Mouse (Mus musculus) layer of hippocampus, adult 11-12 months (tissue): ENCODE data around the gene Gm2022.
"Not testable (repeated sequence)": the region's sequence is repeated elsewhere in the genome, so short reads cannot be mapped to it uniquely, and the experiment has no call there.

ENCODE experiments used
- DNase-seq: peaks from one replicate; pipeline ENCODE4 v3.0.0; 2022; ENCODE audit warnings: low spot score

Gene Gm2022

DNA sequence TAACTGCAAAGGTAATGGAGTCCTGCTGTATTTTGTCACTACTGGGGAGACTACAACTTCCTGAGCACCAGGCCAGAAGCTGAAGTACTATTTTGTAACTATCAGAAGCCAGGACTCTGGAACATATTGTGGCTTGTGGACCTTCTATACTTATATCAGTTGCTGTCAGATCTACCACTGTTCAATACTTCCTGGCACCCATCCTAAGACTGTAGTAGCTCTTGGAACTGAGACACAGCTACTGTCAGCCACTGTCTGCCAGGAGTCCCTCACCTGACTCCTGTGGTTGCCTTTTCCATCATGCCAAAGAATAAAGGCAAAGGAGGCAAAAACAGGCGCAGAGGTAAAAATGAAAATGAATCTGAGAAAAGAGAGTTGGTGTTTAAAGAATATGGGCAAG is at the start of gene Gm2022:
Gene Gm2022, plus strand, starts transcription at position 301 of the 400 bp plus-strand sequence.
- DNase-seq = not testable (repeated sequence)

- DNase-seq = not testable (repeated sequence)
Measured at GRCm38 (mm10) chr12:87850657-87851056, 44.5 kb upstream of the Gm2022 start.

DNA sequence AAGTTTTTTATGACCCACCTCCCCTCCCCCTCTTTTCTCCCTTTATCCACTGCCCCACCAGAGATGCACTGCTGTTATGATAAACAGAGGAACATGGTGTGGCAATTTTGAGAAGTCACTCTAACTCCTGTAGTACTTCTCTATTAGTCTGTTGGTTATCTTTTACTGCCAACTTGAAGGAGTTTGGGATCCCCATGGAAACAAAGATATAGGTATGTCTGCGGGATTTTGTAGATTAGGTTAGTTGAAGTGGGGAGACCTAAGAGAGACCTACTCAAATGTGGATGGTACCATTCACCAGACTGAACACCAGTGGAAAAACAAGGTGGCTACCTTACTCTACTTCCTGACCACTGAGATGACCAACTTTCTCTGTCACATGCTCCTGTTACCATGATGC is 39.1 kb upstream of the Gm2022 start:
- not testable (repeated sequence) for DNase-seq

DNA sequence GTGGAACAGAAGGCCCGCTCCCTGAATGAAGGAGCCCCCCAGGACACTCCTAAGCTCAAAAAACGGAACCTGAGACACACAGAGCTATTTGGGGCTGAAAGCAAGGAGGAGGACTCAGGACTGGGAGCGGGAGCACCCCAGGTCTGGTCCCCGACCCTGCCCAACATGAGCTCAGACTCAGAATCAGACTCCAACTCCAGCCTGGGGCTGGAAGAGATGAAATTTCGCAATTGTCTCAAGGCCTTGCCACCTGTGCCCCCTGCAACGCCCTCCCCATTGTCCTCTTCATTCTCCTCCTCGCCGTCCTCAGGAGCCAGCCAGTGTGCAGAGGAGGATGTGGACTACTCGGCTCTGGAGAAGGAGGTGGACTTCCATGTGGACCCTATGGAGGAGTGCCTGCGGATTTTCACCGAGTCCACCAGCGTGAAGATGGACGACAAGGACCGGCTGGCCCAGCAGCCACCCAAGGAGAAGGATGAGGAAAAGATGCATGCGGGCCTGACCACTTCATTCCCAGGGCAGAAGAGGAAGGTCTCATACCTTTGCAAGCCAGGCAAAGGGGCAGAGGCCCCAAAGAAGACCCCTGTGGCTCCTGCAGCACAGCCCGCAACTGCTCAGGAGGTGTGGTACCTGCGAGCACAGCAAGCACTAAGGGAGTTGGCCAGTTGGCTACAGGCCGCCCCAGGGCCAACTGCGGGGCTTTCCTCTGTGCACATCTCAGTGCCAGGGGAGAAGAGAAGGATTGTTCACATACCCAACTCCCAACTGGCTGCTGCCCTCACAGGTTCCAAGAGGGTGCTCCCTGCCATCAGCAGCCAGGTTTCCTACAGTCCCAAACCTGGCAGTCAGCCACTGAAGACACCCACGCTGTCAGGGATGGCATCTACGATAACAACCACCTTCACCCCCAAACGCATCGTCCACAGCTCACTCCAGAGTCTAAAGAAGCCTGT is 33.2 kb upstream of the Gm2022 start:
- not testable (repeated sequence) for DNase-seq

DNA sequence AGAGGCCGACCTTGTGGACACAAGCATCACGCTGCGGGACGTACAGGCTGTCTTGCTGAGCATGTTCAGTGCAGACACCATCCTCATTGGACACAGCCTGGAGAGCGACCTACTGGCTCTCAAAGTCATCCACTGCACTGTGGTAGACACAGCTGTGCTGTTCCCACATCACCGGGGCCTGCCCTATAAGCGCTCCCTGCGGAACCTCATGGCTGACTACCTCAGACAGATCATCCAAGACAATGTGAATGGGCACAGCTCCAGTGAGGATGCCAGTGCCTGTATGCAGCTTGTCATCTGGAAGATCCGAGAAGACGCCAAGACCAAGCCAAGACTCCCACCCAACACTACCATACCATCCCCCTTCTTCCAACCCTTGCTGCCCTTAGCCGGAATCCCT is 31.5 kb upstream of the Gm2022 start:
- not testable (repeated sequence) for DNase-seq

DNA sequence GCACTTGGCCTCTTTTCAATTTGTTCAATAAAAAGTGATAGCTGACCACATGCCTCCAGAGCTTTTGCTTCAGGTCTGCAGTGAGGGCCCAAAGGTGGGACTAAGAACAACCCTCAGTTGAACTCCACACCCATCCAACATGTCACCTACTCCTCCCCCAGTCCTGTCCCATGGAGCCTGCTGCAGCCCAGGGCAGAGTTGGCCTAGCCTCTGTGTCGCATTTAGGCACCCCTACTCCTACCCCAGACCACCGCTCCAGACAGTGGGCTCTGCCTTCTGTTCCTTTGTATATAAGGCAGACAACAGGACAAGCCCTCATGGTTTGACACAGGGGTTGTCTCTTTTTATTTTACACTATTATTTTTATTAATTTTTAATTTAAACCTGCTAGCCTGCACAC is 31.1 kb upstream of the Gm2022 start:
- not testable (repeated sequence) for DNase-seq

DNA sequence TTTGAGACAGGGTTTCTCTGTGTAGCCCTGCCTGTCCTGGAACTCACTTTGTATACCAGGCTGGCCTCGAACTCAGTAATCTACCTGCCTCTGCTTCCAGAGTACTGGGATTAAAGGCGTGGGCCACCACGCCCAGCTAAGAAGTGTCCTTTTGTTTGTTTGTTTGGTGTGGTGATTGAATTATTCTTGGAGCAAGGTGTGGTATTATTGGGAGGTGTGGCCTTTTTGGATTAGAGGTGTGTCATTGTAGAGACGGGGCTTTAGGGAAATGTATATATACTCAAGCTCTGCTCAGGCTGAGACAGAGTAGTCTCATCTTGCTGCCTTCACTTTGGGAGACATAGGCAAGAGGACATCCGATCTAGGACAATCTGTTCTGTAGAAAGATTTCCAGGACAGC is 21.4 kb upstream of the Gm2022 start, which contains the start of gene Gm2016:
Gene Gm2016, plus strand, starts transcription at position 301 of the 400 bp plus-strand sequence.
- DNase-seq = not testable (repeated sequence)

DNA sequence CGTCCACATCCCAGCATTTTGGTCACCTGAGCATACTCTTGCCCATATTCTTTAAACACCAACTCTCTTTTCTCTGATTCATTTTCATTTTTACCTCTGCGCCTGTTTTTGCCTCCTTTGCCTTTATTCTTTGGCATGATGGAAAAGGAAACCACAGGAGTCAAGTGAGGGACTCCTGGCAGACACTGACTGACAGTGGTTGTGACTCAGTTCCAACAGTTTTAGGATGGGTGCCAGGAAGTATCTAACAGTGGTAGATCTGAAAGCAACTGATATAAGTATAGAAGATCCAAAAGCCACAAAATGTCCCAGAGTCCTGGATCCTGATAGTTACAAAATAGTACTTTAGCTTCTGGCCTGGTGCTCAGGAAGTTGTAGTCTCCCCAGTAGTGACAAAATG is 24.6 kb downstream of the Gm2022 start, which contains the start of gene Gm2035:
Gene Gm2035, minus strand, starts transcription at position 137 of the 400 bp plus-strand sequence.
- not testable (repeated sequence) for DNase-seq
